Mouse (Mus musculus): ENCODE data around the gene Gm20873. TPM values are rescaled to one million over a fixed set of nuclear protein-coding genes. Genes with fewer than 3 reads are reported as not detected.
"Not testable (repeated sequence)": the region's sequence is repeated elsewhere in the genome, so short reads cannot be mapped to it uniquely, and the experiment has no call there.

Gene Gm20873
- not detected in 2 replicates for polyA plus RNA-seq (2012; rRNA removed)

GRCm38 (mm10) chrY:6266798-6267197 is at the start of gene Gm20873:
Gm20873 (plus strand) TSS chrY:6267098.
- not testable (repeated sequence) for DNase-seq; H3K4me3 ChIP-seq (replicated peaks; ENCODE audit: extremely low read depth, low read depth, low read length); H3K4me1 ChIP-seq (ENCODE audit: control insufficient read depth, insufficient read depth, low read length)

- DNase-seq; H3K4me1 ChIP-seq (ENCODE audit: control insufficient read depth, insufficient read depth, low read length); H3K4me3 ChIP-seq (replicated peaks; ENCODE audit: extremely low read depth, low read depth, low read length): not testable (repeated sequence)
- WGBS, result no CpG with 5 or more reads among the region's 3 CpGs
These were observed 29.0 kb upstream of the Gm20873 start, which contains the start of gene Gm21746 for GRCm38 (mm10) chrY:6237895-6238294. Gm21746 (minus strand) TSS chrY:6237995.

Other genes with a start within 250 kb of the Gm20873 start
- gene Gm21746, start 29.1 kb upstream of the Gm20873 start, polyA plus RNA-seq (2012; rRNA removed), result not detected in 2 replicates

Measured in lung, adult 2 months (tissue).